Mouse (Mus musculus) midbrain, postnatal 0 days (tissue): Measurements from ENCODE around the gene Ncoa4. TPM values are rescaled to one million over a fixed set of nuclear protein-coding genes. Genes with fewer than 3 reads are reported as not detected.

Experiments
- ATAC-seq: fragments of 200-750 bp; cut with Nextera tagmentation; 2 replicates; pipeline ENCODE4 v1.8.0; 2017; ENCODE audit warnings: moderate number of reproducible peaks, mild to moderate bottlenecking, moderate TSS enrichment, moderate library complexity; ENCODE audit not compliant: low FRiP score
- DNase-seq: peaks from one replicate; pipeline ENCODE4 v3.0.0-alpha.2; 2015; ENCODE audit warnings: low spot score
- H3K27ac ChIP-seq: fragments of 300-500 bp; sonication (generic); 2 replicates; pipeline ENCODE4 v1.5.1; 2014; ENCODE audit warnings: low read depth, mild to moderate bottlenecking, low read length, mixed read lengths
- H3K27me3 ChIP-seq: fragments of 300-500 bp; sonication (generic); 2 replicates; pipeline ENCODE4 v1.6.1; 2014; ENCODE audit warnings: low read length, control low read depth, mixed read lengths; ENCODE audit not compliant: insufficient read depth
- H3K36me3 ChIP-seq: fragments of 300-500 bp; sonication (generic); 2 replicates; pipeline ENCODE4 v1.6.1; 2014; ENCODE audit warnings: low read length, control low read depth, mixed read lengths; ENCODE audit not compliant: insufficient read depth
- H3K4me1 ChIP-seq: fragments of 300-500 bp; sonication (generic); 2 replicates; pipeline ENCODE4 v1.6.1; 2014; ENCODE audit warnings: mild to moderate bottlenecking, control low read depth, antibody characterized with exemption, low read length, mixed read lengths; ENCODE audit not compliant: insufficient read depth
- H3K4me2 ChIP-seq: fragments of 300-500 bp; sonication (generic); 2 replicates; pipeline ENCODE4 v1.6.1; 2014; ENCODE audit warnings: low read depth, mild to moderate bottlenecking, low read length, mixed read lengths; ENCODE audit not compliant: poor library complexity, severe bottlenecking
- H3K4me3 ChIP-seq: fragments of 300-500 bp; sonication (generic); 2 replicates; pipeline ENCODE4 v1.5.1; 2014; ENCODE audit warnings: low read depth, mild to moderate bottlenecking, low read length, moderate library complexity
- H3K9ac ChIP-seq: fragments of 300-500 bp; sonication (generic); replicated peaks from 2 replicates; pipeline ENCODE4 v1.6.1; 2014; ENCODE audit warnings: mild to moderate bottlenecking, low read length, moderate library complexity, mixed read lengths; ENCODE audit not compliant: poor library complexity, severe bottlenecking
- H3K9me3 ChIP-seq: fragments of 300-500 bp; sonication (generic); 2 replicates; pipeline ENCODE4 v1.6.1; 2016; ENCODE audit warnings: low read length, control low read depth
- CTCF ChIP-seq: IDR thresholded peaks from 2 replicates; pipeline ENCODE4 v1.5.1; 2016; ENCODE audit warnings: antibody characterized with exemption, mild to moderate bottlenecking
- WGBS: fragments of 180-500 bp; shearing (Covaris S2); extraction: QIAGEN DNeasy Blood & Tissue Kit; methylation state at CpG from one replicate; pipeline ENCODE4 v1.1.7; 2014; 5-methylcytosine and 5-hydroxymethylcytosine counted together
- polyA plus RNA-seq: library from polyadenylated mRNA; unstranded; fragments of >200 nt; fragmentation: Nextera tagmentation; extraction: Ambion mirVana; gene quantifications from 2 replicates; pipeline ENCODE4 v1.2.1, GENCODE M21; 2015
- total RNA-seq: library from RNA; depleted of rRNA; stranded (reverse); fragments of >200 nt; gene quantifications from 2 replicates; pipeline ENCODE4 v1.2.3, GENCODE M21; 2014

The Ncoa4 gene
- total and polyA plus RNA-seq, 2 experiments from 2014 or later = 80.1 to 151 TPM

DNA sequence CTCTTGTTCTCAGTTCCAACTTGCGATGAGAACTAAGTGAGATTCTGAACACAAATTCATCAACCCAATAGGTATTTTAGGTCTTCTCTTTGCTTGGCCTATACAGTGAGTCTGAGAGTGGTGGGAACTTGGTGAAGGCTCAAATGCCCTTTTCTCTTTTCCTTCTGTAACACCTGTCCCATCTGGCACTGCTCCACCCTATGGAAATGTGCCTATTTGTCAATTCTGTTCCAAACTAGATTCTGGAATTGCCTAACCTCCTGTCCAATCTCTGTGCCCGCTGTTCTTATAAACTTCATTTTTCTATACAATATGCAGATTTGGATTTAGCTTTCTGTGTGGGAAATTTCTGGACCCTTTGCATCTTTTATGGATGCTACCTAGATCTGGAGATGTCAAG lies 6.5 kb upstream of the Ncoa4 start:
- Histone ChIP-seq H3K9me3 (0 out of 2 replicates have a peak, but pooled peaks cover 4% of the 10 kb centered on the region), H3K4me1 (no peaks in the 10 kb centered on the region), H3K27ac (no peak overlapping the region), H3K36me3 (no peaks in the 10 kb centered on the region), H3K4me2 (no peak overlapping the region), H3K27me3 (no peaks in the 10 kb centered on the region), H3K4me3 (no peak overlapping the region), H3K9ac (no peak overlapping the region)
- DNase-seq (no peak), ATAC-seq (no peak)
- TF ChIP-seq CTCF = no peak
- 93% methylated on average over 2 of the region's 2 CpGs for WGBS

DNA sequence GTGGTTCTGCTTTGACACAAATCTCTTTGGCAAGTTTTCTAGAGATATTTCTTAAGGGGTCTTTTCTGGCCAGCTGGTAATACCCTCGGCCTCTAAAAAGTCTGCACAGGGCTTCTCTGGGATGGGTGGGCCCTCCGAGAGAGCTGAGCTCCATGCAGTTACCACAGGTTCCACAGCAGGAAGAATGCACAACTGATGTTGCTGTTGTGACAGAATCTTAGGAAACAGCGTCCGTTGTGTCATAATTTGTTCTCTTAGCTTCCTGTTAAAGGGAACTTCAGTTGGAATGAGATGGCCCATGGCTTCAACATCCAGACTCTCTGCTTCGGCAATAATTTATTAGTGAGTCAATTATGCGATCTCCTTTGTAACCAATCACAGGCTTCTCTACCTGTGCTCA lies 4.9 kb upstream of the Ncoa4 start:
- H3K27me3 ChIP-seq = no peaks in the 10 kb centered on the region

DNA sequence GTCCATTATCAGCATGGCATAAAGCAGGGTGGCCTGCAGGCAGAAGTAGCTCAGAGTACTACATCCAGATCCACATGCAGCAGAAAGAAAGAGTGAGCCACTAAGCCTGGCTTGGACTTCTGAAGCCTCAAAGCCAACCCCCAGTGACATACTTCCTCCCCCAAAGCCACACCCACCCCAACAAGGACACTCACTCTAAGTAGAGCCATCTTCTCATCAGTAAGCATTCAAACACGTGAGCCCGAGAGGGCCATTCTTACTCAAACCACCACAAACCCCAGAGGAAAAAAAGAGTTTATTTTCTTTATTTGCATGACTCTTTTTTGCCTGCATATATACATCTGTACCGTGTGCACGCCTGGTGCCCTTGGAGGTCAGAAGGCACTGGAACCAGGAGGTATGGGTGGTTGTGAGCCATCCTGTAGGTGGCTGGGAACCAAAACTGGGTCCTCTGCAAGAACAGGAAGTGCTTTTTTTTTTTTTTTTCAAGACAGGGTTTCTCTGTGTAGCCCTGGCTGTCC lies 455 bp upstream of the Ncoa4 start:
- peak; percentile 51 for ATAC-seq
- WGBS = 38% methylated on average over 4 of the region's 4 CpGs

More for the DNA sequence above, 4.9 kb upstream of the Ncoa4 start:
- no peak for DNase-seq
- Histone ChIP-seq H3K4me3 (no peak overlapping the region), H3K4me2 (no peak overlapping the region), H3K4me1 (no peaks in the 10 kb centered on the region), H3K9ac (no peak overlapping the region), H3K9me3 (no peaks in the 10 kb centered on the region), H3K27ac (no peak overlapping the region), H3K36me3 (no peaks in the 10 kb centered on the region)
- 87% methylated on average over 6 of the region's 6 CpGs for WGBS
- no peak for TF ChIP-seq CTCF
- no peak for ATAC-seq

DNA sequence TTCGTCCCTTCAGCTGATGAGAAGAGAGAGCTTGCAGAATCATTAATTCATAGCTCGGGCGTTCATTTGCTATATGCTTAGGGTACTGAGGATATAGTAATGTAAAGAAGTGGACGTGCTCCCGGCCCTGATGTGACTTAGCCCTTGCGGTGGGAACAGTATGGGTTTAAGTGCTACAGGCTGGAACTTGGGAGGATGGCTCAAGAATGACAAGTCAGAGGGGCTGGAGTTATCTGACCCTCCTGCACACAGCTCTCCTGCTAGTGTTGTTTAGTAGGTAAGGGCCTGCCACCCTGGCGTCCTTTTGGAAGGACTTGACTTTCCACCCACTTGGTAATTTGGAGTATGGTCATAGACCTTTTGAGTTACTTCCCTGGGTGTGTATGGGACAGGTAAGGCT lies 898 bp downstream of the Ncoa4 start:
- H3K27me3 ChIP-seq = no peaks in the 10 kb centered on the region
- H3K9ac ChIP-seq = peak overlapping the region; percentile 95
- DNase-seq (no peak), ATAC-seq (no peak)
- no peaks in the 10 kb centered on the region for H3K9me3 ChIP-seq
- H3K27ac ChIP-seq = peak overlapping the region; percentile 90
- H3K4me1 ChIP-seq = peaks cover 12% of the 10 kb centered on the region; the same call in 1 of the 2 replicates
- no peaks in the 10 kb centered on the region for H3K36me3 ChIP-seq
- peak overlapping the region; percentile 76 for H3K4me2 ChIP-seq
- peak overlapping the region; percentile 77 for H3K4me3 ChIP-seq
- no peak for TF ChIP-seq CTCF
- 37% methylated on average over 7 of the region's 7 CpGs for WGBS

More for the DNA sequence above, 455 bp upstream of the Ncoa4 start:
- peak overlapping the region; percentile 77 for H3K4me3 ChIP-seq
- no peak for TF ChIP-seq CTCF
- H3K9ac ChIP-seq = peak overlapping the region; percentile 30; the same call in 1 of the 2 replicates
- H3K36me3 ChIP-seq = no peaks in the 10 kb centered on the region
- no peaks in the 10 kb centered on the region for H3K9me3 ChIP-seq
- DNase-seq = no peak
- H3K4me2 ChIP-seq = peak overlapping the region; percentile 47
- H3K27me3 ChIP-seq = no peaks in the 10 kb centered on the region
- H3K4me1 ChIP-seq = peaks cover 7% of the 10 kb centered on the region; the same call in 1 of the 2 replicates
- peak overlapping the region; percentile 90 for H3K27ac ChIP-seq

DNA sequence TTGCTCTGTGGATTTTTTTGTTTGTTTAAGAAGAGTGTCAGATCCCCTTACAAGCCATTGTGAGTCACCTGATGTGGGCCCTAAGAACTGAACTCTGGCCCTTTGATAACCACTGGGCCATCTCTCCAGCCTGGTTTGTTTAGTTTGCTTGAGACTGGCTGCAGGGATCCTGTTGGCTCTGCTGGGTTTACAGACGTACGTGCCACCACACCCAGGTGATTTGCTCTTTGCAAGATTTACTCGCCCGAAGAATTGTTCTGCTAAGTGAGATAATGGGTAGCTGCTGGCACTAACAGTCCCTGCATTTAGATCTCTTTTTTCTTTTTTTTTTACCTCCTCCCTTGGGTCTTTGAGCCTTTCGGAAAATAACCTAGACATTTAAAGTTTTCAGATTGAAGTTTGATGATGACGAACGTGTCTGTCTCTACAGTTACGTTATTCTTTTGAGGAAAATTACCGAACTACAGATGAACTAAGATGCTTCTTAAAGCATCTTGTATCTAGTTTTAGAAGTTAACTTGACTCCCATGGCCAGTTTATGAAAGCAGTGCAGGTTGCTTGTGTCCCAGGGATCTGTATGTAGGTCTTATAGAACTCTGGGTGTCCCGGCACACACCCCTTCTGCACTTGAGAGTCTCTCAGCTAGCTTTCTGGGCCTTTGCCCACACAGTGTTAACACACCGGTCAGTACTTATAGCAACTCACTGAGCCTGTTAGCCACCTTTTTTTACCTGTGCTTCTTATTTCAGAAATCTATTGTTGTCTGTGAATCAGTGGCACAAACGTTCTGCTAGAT lies 1.6 kb downstream of the Ncoa4 start:
- no peak for DNase-seq
- H3K4me3 ChIP-seq = peak overlapping the region; percentile 77
- peak overlapping the region; percentile 95; the same call in 1 of the 2 replicates for H3K9ac ChIP-seq
- no peak for ATAC-seq
- peaks cover 12% of the 10 kb centered on the region; the same call in 1 of the 2 replicates for H3K4me1 ChIP-seq
- H3K4me2 ChIP-seq = peak overlapping the region; percentile 76
- no peaks in the 10 kb centered on the region for H3K9me3 ChIP-seq
- no peak for TF ChIP-seq CTCF
- H3K36me3 ChIP-seq = no peaks in the 10 kb centered on the region
- H3K27me3 ChIP-seq = no peaks in the 10 kb centered on the region
- no peak overlapping the region for H3K27ac ChIP-seq
- WGBS = 94% methylated on average over 12 of the region's 12 CpGs

DNA sequence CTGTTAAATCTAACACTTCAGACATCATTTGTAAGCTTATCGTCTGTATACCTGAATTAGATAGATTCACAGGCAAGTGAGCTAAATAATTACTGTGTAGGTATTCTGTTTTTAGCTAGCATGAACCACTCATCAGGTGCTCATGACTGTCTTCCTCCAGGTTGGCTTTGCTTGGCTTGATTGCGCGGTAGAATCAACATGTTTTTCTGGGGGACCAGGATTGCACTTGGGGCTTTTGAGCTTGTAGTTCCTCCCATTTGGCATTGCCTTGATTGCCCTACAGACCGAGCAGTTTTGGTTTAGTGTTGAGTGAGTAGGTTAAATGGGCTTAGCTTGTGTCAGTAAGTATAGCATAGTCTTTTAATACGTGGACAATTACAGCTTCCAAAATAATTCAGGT lies 2.6 kb downstream of the Ncoa4 start:
- DNase-seq (no peak), ATAC-seq (no peak)
- Histone ChIP-seq H3K4me1 (peaks cover 12% of the 10 kb centered on the region; the same call in 1 of the 2 replicates), H3K9ac (no peak overlapping the region), H3K27me3 (no peaks in the 10 kb centered on the region), H3K4me2 (no peak overlapping the region), H3K9me3 (no peaks in the 10 kb centered on the region), H3K36me3 (no peaks in the 10 kb centered on the region), H3K4me3 (no peak overlapping the region), H3K27ac (no peak overlapping the region)
- WGBS = 95% methylated on average over 5 of the region's 5 CpGs
- no peak for TF ChIP-seq CTCF
